Mouse (Mus musculus) megakaryocyte progenitor cell, adult 5-6 weeks (primary cell): Measurements from ENCODE around the gene 2300002M23Rik. TPM values are rescaled to one million over a fixed set of nuclear protein-coding genes. Genes with fewer than 3 reads are reported as not detected.

Source experiments
- ATAC-seq: replicated peaks from 2 replicates; pipeline ENCODE4 v1.8.0; 2016; ENCODE audit warnings: mild to moderate bottlenecking, moderate TSS enrichment, inconsistent platforms; ENCODE audit not compliant: poor library complexity
- total RNA-seq, 2 experiments: library from RNA; stranded (forward) in 1 of 2; stranded (reverse) in 1 of 2; fragments of 157-497, 149-512 nt in 1 of 2; fragments of 200-1000 nt in 1 of 2; gene quantifications; 2 replicates each; pipeline versions ENCODE4 v1.2.3 to v1.2.4; 2015 to 2017

Gene 2300002M23Rik
- total RNA-seq, 2 experiments from 2014 or later: not detected

GRCm38 (mm10) chr17:35601249-35601648 is 34.0 kb downstream of the 2300002M23Rik start, which contains the start of gene Sfta2:
Gene Sfta2 (plus strand): TSS chr17:35601549.
- no peak for ATAC-seq

GRCm38 (mm10) chr17:35601736-35602354 is 34.6 kb downstream of the 2300002M23Rik start:
- no peak for ATAC-seq

- peak; percentile 44; the same call in 1 of the 2 replicates for ATAC-seq
These were observed 49.9 kb downstream of the 2300002M23Rik start for GRCm38 (mm10) chr17:35617127-35617526.

Other genes with a start within 250 kb of the 2300002M23Rik start
- gene H2-Q1, start 247.0 kb upstream of the 2300002M23Rik start, total RNA-seq (2015): not detected in 2 replicates
- gene H2-Q1, start 247.0 kb upstream of the 2300002M23Rik start, total RNA-seq (2017): not detected in 2 replicates
- gene H2-Q2, start 225.2 kb upstream of the 2300002M23Rik start, total RNA-seq (2015): not detected in 2 replicates
- not detected in 2 replicates for gene H2-Q2, start 225.2 kb upstream of the 2300002M23Rik start, total RNA-seq (2017)
- 10.6 and 18.1 TPM in 2 replicates for gene H2-Q4, start 187.8 kb upstream of the 2300002M23Rik start, total RNA-seq (2015)
- 24.4 and 31.4 TPM in 2 replicates for gene H2-Q4, start 187.8 kb upstream of the 2300002M23Rik start, total RNA-seq (2017)
- gene H2-Q6, start 142.6 kb upstream of the 2300002M23Rik start, total RNA-seq (2015): 23.3 and 37.3 TPM in 2 replicates
- gene H2-Q6, start 142.6 kb upstream of the 2300002M23Rik start, total RNA-seq (2017): 25.6 and 40.7 TPM in 2 replicates
- gene H2-Q7, start 128.3 kb upstream of the 2300002M23Rik start, total RNA-seq (2015): 41.7 and 63.1 TPM in 2 replicates
- 23.7 and 30.0 TPM in 2 replicates for gene H2-Q7, start 128.3 kb upstream of the 2300002M23Rik start, total RNA-seq (2017)
- gene H2-Q10, start 97.4 kb upstream of the 2300002M23Rik start, total RNA-seq (2015): 0.64 and 0.78 TPM in 2 replicates
- gene H2-Q10, start 97.4 kb upstream of the 2300002M23Rik start, total RNA-seq (2017): 0.30 and 0.71 TPM in 2 replicates
- 0.34 and 0.39 TPM in 2 replicates for gene Pou5f1, start 61.4 kb upstream of the 2300002M23Rik start, total RNA-seq (2015)
- gene Pou5f1, start 61.4 kb upstream of the 2300002M23Rik start, total RNA-seq (2017): 0.64 TPM in 1 of 2 replicates, not detected in the other
- gene Tcf19, start 50.6 kb upstream of the 2300002M23Rik start, total RNA-seq (2015): 23.3 and 23.8 TPM in 2 replicates
- 8.5 and 8.7 TPM in 2 replicates for gene Tcf19, start 50.6 kb upstream of the 2300002M23Rik start, total RNA-seq (2017)
- 1.1 and 1.9 TPM in 2 replicates for gene Cchcr1, start 50.4 kb upstream of the 2300002M23Rik start, total RNA-seq (2015)
- 4.0 and 5.6 TPM in 2 replicates for gene Cchcr1, start 50.4 kb upstream of the 2300002M23Rik start, total RNA-seq (2017)
- gene Psors1c2, start 34.2 kb upstream of the 2300002M23Rik start, total RNA-seq (2015): not detected in 2 replicates
- gene Psors1c2, start 34.2 kb upstream of the 2300002M23Rik start, total RNA-seq (2017): not detected in 2 replicates
- not detected in 2 replicates for gene Cdsn, start 15.3 kb upstream of the 2300002M23Rik start, total RNA-seq (2015)
- not detected in 2 replicates for gene Cdsn, start 15.3 kb upstream of the 2300002M23Rik start, total RNA-seq (2017)
- not detected in 2 replicates for gene Sfta2, start 34.1 kb downstream of the 2300002M23Rik start, total RNA-seq (2015)
- not detected in 2 replicates for gene Sfta2, start 34.1 kb downstream of the 2300002M23Rik start, total RNA-seq (2017)
- not detected in 2 replicates for gene Gm9573, start 59.2 kb downstream of the 2300002M23Rik start, total RNA-seq (2015)
- not detected in 2 replicates for gene Gm9573, start 59.2 kb downstream of the 2300002M23Rik start, total RNA-seq (2017)
- gene Mucl3, start 76.2 kb downstream of the 2300002M23Rik start, total RNA-seq (2015): not detected in 2 replicates
- not detected in 2 replicates for gene Mucl3, start 76.2 kb downstream of the 2300002M23Rik start, total RNA-seq (2017)
- gene Vars2, start 100.1 kb downstream of the 2300002M23Rik start, total RNA-seq (2015): 5.7 and 11.4 TPM in 2 replicates
- gene Vars2, start 100.1 kb downstream of the 2300002M23Rik start, total RNA-seq (2017): 12.7 and 14.9 TPM in 2 replicates
- gene Gtf2h4, start 106.3 kb downstream of the 2300002M23Rik start, total RNA-seq (2015): 26.2 and 31.8 TPM in 2 replicates
- gene Gtf2h4, start 106.3 kb downstream of the 2300002M23Rik start, total RNA-seq (2017): 24.8 and 29.5 TPM in 2 replicates
- 0.15 TPM in 1 of 2 replicates, not detected in the other for gene Ddr1, start 137.2 kb downstream of the 2300002M23Rik start, total RNA-seq (2015)
- gene Ddr1, start 137.2 kb downstream of the 2300002M23Rik start, total RNA-seq (2017): 0.25 TPM in 1 of 2 replicates, not detected in the other